Mouse (Mus musculus) brain, adult 2 months (tissue): Measurements from ENCODE around the gene Slc16a8.

Experiments used
- DNase-seq: peaks from one replicate; pipeline ENCODE4 v3.0.0; 2011; ENCODE audit warnings: low read depth, low spot score

Slc16a8 gene

GRCm38 (mm10) chr15:79254661-79255060 lies at the start of gene Slc16a8:
TSS of gene Slc16a8 (minus strand) at chr15:79254761.
- no peak for DNase-seq

DNA sequence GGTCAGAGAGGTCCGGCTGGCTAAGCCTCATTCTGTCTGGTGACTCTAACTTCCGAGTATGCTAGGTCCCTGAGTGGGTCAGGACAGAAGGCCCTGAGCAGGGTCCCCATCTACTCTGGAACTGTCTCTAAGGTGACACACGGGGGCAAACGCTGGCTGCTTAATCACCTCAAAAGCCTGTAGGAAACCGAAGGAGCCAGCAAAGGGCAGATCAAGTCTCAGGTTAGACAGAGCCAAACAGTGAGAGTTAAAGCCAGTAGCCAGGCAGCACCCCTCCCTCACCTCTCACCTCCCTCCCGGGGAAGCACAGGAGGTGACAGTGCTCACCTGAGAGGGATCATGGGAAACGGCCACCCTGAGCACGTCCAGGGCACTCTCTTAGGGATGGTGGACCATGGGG lies 49.2 kb upstream of the Slc16a8 start:
- no peak for DNase-seq

DNA sequence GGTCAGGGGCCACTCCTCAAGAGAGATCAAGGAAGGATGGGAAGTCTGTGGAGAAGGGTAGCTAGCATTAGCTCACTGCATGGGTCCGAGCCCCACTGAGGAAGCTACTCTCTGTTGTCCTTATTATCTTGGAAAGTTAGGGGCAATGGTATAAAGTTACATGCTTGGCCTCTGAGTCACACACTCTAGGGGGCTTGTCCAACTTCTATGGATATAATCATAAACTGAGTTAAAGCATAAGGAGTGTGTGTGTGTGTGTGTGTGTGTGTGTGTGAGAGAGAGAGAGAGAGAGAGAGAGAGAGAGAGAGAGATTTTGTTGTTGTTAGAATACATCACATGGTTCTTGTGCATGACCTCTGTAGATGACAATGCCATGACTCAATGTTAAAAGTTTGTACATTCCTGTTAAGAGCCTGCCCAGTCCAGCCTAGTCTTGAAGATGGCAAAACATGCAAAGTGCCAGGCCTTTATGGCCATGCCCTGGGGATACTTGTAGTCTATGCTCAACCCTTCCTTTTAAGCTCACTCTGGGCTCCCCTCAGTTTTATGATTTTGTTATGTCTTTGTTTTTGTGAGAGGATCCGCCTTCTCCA lies 45.1 kb upstream of the Slc16a8 start:
- DNase-seq = no peak

DNA sequence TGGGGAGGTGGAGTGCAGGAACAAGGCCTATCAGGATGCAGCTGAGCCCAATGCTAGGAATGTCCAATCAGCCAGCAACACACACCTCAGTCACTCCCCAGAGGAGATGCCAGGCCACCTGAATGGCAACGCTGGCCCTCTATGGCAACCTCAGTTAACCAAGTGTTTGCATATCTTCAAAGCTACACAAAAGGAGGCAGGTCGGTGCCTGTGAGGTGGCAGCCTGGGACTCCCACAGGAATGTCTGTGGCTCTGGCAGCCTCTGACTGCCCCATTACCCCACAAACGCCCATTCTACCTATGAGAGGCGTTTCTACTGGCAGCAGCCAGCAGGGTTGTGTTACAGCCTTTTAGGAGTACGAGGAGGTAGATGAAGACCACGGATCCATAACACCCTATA lies 44.0 kb upstream of the Slc16a8 start:
- no peak for DNase-seq

DNA sequence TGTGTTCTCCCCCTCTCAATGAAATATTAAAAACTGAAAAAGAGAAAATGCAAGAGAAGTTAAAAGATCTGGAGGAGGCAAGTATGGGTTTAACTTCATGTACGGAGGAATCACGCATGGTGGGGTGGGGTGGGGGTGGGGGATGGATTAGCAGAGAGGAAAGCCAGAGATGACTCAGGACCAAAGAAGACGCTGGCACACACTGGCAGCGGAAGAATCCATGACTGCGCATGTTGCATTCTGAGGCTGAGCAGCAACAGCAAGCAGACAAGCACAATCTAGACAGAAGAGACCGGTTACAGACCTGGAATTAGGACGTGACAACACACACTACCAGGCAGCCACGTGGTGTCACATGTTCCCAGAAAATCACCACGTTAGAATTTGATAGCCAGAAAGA lies 38.2 kb upstream of the Slc16a8 start:
- DNase-seq = peak; percentile 64

GRCm38 (mm10) chr15:79290340-79290739 lies 35.8 kb upstream of the Slc16a8 start:
- peak; percentile 17 for DNase-seq

- no peak for DNase-seq
Observed at GRCm38 (mm10) chr15:79289441-79289840, 34.9 kb upstream of the Slc16a8 start.

DNA sequence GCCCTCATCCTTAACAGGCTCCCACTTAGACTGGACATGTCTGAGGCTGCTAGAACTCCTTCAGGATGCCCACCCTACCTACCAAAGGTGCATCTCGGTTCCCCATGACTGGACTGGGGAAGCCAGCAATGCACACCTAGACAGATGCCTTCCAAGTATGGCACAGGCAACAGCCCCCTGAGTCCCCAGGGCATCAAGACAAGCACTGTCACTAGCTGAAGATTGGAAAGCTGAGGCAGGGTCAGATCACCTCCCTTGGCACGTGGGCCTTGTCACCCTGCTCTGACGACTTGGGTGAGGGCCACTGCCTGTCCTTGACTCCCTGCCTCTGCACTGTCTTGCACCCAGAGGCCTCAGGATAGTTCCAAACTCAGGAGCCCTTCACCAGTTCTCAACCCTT lies 33.8 kb upstream of the Slc16a8 start:
- DNase-seq = no peak

GRCm38 (mm10) chr15:79287091-79287490 lies 32.5 kb upstream of the Slc16a8 start:
- DNase-seq = no peak

DNA sequence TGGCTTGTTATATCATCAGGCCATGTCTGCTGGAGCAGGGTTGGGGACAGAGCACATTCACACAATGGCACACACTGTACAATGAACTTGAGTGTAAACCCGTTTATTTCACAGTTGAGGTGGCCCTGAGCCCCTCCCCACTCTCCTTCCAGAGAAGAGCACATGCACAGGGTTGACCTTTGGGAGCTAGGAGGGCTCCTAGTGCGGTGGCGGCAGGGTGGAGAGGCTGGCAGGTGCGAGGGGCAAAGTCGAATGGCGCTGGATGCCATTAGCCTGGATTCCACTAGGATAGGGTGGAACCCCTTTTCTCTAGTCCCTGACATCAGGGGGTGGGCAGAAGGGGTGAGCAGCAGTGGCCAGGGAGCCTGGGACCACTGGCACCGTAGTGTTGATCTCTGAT lies 31.6 kb upstream of the Slc16a8 start:
- no peak for DNase-seq

DNA sequence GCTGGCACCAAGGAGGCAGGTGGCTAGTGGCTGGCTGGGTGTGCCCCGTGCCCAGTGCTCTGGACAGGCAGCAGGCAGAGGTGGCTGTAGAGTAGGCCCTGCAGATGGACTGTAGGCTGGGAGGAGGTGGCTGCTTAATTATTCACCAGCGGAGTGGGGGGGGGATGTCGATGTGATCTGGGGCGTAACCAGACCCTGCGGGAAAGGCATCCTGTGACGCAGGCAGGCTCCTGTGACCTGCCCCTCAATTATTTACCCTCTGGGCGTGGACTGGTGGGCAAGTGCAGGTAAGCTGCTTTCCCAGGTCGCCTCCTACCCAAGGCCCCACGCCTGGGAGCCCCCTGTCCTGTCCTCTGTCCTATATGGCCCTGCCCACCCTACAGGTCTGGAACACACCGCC lies 30.8 kb upstream of the Slc16a8 start, which contains the start of gene Baiap2l2:
Baiap2l2 (minus strand) TSS at position 139 of the 400 bp plus-strand sequence.
- no peak for DNase-seq

DNA sequence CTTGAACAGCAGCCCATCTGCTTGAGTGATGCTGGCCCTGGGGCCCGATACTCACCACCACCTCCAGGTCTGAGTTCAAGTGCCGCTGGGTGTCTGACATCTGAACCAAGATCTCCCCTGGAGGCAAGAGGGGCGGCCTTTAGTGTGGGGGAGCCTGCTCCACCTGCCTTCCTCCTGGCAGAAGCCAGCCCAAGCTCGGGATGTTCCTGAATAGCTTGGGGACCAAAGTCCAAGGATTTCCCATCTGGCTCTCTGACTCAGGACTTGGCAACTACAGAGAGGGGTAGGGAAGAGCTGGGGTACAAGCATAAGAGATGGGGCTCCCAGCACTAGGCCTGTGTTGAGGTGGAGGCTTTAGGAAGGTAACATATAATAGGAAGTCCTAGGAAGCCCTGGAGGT lies 28.8 kb upstream of the Slc16a8 start:
- no peak for DNase-seq

GRCm38 (mm10) chr15:79282434-79282833 lies 27.9 kb upstream of the Slc16a8 start:
- DNase-seq = no peak

DNA sequence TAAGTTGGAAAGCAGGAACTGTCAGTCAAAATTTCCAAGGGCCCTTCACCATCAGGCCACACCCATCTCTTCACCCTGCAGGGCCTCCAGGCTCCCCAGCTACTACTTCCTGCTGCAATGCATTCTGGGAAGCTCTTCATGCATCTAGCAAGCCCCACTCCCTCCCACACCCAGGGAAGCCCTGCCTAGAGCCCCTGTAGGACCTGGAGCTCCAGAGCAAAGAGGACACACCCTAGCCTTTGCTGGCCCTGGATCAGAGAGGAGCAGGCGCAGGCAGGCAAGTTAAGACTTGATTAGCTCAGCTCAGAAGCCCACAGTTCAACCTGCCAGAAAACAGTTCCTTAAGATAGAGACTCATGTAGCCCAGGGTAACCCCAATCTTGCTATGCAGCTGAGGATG lies 26.8 kb upstream of the Slc16a8 start:
- no peak for DNase-seq

GRCm38 (mm10) chr15:79280850-79281249 lies 26.3 kb upstream of the Slc16a8 start:
- DNase-seq = no peak

- DNase-seq = peak; percentile 7
Observed at GRCm38 (mm10) chr15:79280209-79280608, 25.6 kb upstream of the Slc16a8 start.

DNA sequence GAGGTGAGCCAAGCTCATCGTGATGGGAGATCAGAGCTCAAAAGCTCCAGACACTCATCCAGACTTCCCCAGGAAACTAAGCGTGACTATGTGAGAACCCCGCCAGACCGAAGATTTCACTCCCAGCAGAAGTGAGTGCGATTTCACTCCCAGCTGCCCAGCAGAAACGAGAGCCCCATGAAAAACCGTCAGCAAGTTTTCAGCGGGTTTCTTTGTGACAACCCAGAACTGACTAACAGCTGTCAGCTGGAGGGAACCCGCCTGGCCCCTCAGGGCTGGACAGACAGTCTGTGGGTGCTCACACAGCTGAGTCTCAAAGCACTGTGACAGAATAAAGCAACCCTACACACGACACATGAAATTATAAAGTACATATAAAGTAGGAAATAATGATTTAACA lies 23.2 kb upstream of the Slc16a8 start:
- DNase-seq = peak; percentile 11

GRCm38 (mm10) chr15:79273020-79273419 lies 18.5 kb upstream of the Slc16a8 start:
- DNase-seq = no peak

DNA sequence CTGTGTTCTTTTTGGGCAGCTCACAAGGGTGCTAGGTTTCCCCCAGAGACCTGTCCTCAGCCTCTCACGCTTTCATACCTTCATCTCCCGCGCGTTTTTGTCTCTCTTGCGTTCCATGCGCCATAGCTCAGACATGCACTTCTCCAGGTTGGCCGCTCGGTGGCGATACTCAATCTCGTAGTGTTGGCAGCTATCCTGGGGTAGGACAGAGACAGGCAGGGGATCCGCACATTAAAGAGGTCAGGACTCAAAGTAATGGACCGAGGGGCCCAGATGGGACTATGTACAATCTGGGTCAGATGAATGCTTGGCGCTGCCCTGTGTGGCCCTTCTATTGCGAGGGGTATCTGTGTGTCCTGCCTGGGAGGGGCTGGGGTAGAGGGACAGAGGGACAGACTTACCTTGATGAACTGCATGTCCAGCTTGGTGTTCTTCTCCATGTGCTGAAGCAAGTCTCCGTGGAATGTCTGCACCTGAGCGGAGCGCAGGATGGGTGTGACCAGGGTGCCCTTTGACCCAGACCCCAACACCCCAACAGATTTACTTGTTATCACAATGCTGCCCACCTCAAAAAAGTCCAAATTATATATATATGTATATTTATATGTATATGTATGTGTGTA lies 16.7 kb upstream of the Slc16a8 start:
- DNase-seq = peak; percentile 62

GRCm38 (mm10) chr15:79270317-79271123 lies 16.0 kb upstream of the Slc16a8 start:
- peak; percentile 74 for DNase-seq

- no peak for DNase-seq
Observed at GRCm38 (mm10) chr15:79268521-79268920, 14.0 kb upstream of the Slc16a8 start.

GRCm38 (mm10) chr15:79265384-79265783 lies 10.8 kb upstream of the Slc16a8 start:
- DNase-seq = no peak

GRCm38 (mm10) chr15:79263726-79264125 lies 9.2 kb upstream of the Slc16a8 start:
- DNase-seq = no peak
